21 mouse cellular contexts compared by ENCODE assay signal in the genomic region with DNA sequence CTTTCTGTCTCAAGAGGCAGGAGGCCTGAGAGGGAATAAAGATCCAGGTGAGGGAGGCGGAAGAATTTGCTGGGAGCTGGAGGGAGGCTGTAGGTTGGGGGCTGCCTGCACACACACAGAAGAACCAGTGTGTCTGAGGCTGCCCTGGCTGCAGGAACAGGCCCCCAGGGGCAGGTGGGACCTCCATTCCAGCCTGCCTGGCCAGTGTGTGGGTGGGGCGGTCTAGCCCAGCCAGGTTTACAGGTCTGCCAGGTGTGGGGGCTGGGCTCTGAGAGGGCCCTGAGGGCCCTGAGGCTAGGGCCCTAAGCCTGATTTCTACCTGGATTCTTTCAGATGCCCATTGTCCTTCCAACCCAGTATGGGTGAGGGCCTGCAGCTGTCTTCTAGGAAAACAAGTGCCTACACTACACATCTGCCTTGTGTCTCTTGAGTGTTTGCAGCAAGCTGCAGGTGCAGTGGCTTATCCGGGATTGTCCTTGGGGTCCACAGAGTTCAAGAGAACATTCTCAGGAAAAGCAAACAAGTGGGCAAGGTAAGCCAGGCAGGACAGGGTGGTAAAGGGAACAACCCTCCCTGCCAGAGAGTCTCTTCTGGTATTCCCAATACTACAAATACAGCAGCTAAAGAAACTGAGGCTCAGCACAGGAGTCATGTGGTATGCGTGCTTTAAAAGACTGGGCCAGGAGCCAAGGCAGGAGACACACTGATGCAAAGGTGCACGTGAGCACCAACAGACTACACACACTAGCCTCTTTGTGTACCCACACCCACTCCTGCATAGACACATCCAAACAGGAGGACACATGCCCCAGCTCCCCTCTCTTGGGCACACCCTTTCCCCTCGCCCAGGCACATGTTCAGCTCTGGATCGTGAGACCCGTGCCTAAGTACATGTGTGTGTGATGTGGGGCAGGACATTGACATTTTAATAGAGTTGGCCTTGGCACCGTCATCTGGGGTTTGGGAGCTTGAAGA. TPM values are rescaled to one million over a fixed set of nuclear protein-coding genes. Genes with fewer than 3 reads are reported as not detected.
DNase-seq lines count a peak whose midpoint lies in the region; ATAC-seq lines count a peak whose summit lies in the region.
"Had no signal": no experiment of that assay in that cellular context is flagged by ENCODE, and none has a peak within 500 bp of the region (broad histone marks: within the 10 kb centered on the region; RNA-seq: fewer than 3 reads in every experiment).

No protein-coding gene starts in this region.

- no peaks in the 10 kb centered on the region for H3K9me3 ChIP-seq in liver, embryonic 16.5 days (replicated peaks; ENCODE audit: control insufficient read depth, low read length)
- no peaks in the 10 kb centered on the region for H3K9me3 ChIP-seq in liver, embryonic 11.5 days (ENCODE audit: control insufficient read depth, low read length)
- H3K9me3 ChIP-seq in embryonic facial prominence, embryonic 11.5 days (replicated peaks; ENCODE audit: control insufficient read depth, low read length), result no peaks in the 10 kb centered on the region
- H3K9me3 ChIP-seq in limb, embryonic 13.5 days, result no peaks in the 10 kb centered on the region
- H3K9me3 ChIP-seq: forebrain, embryonic 10.5 days; neural tube, embryonic 13.5 days had no signal

- no peak overlapping the region for H3K4me2 ChIP-seq in liver, embryonic 16.5 days (ENCODE audit: low read depth, low read length)
- no peak overlapping the region for H3K4me2 ChIP-seq in liver, embryonic 11.5 days
- no peak overlapping the region for H3K4me2 ChIP-seq in embryonic facial prominence, embryonic 11.5 days (ENCODE audit: low read depth, low read length)
- 0 out of 2 replicates have a peak overlapping the region, but pooled peaks have one; percentile 2 for H3K4me2 ChIP-seq in limb, embryonic 13.5 days (replicated peaks)
- H3K4me2 ChIP-seq: hindbrain, embryonic 14.5 days; neural tube, embryonic 13.5 days had no signal

- no peak overlapping the region for H3K9ac ChIP-seq in liver, embryonic 16.5 days (ENCODE audit: low read depth, low read length)
- H3K9ac ChIP-seq in liver, embryonic 11.5 days (ENCODE audit: low read depth, low read length), result no peak overlapping the region
- no peak overlapping the region; the same call in 1 of the 2 replicates for H3K9ac ChIP-seq in embryonic facial prominence, embryonic 11.5 days (replicated peaks; ENCODE audit: low read length)
- no peak overlapping the region for H3K9ac ChIP-seq in limb, embryonic 13.5 days
- H3K9ac ChIP-seq: hindbrain, embryonic 14.5 days; neural tube, embryonic 13.5 days had no signal

- ATAC-seq in liver, embryonic 16.5 days (ENCODE audit: low read depth), result 0 out of 2 replicates have a peak, but pooled peaks have one; percentile 16
- no peak for ATAC-seq in liver, embryonic 11.5 days (replicated peaks; ENCODE audit: low FRiP score)
- 0 out of 2 replicates have a peak, but pooled peaks have one; percentile 15 for ATAC-seq in embryonic facial prominence, embryonic 11.5 days (replicated peaks; ENCODE audit: insufficient number of reproducible peaks, low FRiP score, low TSS enrichment, low read depth)
- peak; percentile 30; the same call in 1 of the 2 replicates for ATAC-seq in limb, embryonic 13.5 days (ENCODE audit: low FRiP score, low read depth)
- ATAC-seq: CD4-positive, CD25-positive, alpha-beta regulatory T cell, adult 4 months; Patski had no signal

- H3K36me3 ChIP-seq in liver, embryonic 16.5 days (ENCODE audit: control insufficient read depth, insufficient read depth), result no peaks in the 10 kb centered on the region
- no peaks in the 10 kb centered on the region for H3K36me3 ChIP-seq in liver, embryonic 11.5 days (ENCODE audit: control insufficient read depth, insufficient read depth, low read length)
- H3K36me3 ChIP-seq in embryonic facial prominence, embryonic 11.5 days (replicated peaks; ENCODE audit: control insufficient read depth, insufficient read depth, low read depth, low read length), result no peaks in the 10 kb centered on the region
- no peaks in the 10 kb centered on the region for H3K36me3 ChIP-seq in limb, embryonic 13.5 days
- H3K36me3 ChIP-seq: forebrain, embryonic 10.5 days; neural tube, embryonic 13.5 days had no signal

- no peak overlapping the region for H3K27ac ChIP-seq in liver, embryonic 16.5 days (ENCODE audit: low read length)
- no peak overlapping the region for H3K27ac ChIP-seq in liver, embryonic 11.5 days (ENCODE audit: low read depth, low read length)
- no peak overlapping the region for H3K27ac ChIP-seq in embryonic facial prominence, embryonic 11.5 days (replicated peaks; ENCODE audit: low read depth, low read length)
- peak overlapping the region; percentile 34; the same call in 1 of the 2 replicates for H3K27ac ChIP-seq in limb, embryonic 13.5 days
- H3K27ac ChIP-seq: forebrain, embryonic 10.5 days; hindbrain, embryonic 14.5 days; neural tube, embryonic 13.5 days had no signal

- H3K27me3 ChIP-seq in liver, embryonic 16.5 days (ENCODE audit: control insufficient read depth, insufficient read depth, low read depth, low read length), result no peaks in the 10 kb centered on the region
- no peaks in the 10 kb centered on the region for H3K27me3 ChIP-seq in liver, embryonic 11.5 days (replicated peaks; ENCODE audit: control insufficient read depth, insufficient read depth, low read length)
- H3K27me3 ChIP-seq in embryonic facial prominence, embryonic 11.5 days (ENCODE audit: control insufficient read depth, insufficient read depth, low read length), result no peaks in the 10 kb centered on the region
- no peaks in the 10 kb centered on the region for H3K27me3 ChIP-seq in limb, embryonic 13.5 days
- H3K27me3 ChIP-seq: neural tube, embryonic 13.5 days; Patski had no signal

- H3K4me1 ChIP-seq in liver, embryonic 16.5 days (ENCODE audit: control insufficient read depth, low read depth, low read length), result no peaks in the 10 kb centered on the region
- H3K4me1 ChIP-seq in liver, embryonic 11.5 days (replicated peaks; ENCODE audit: control insufficient read depth, insufficient read depth, low read length), result no peaks in the 10 kb centered on the region; the same call in 1 of the 2 replicates
- no peaks in the 10 kb centered on the region for H3K4me1 ChIP-seq in embryonic facial prominence, embryonic 11.5 days (ENCODE audit: control insufficient read depth, insufficient read depth, low read length)
- peaks cover 11% of the 10 kb centered on the region for H3K4me1 ChIP-seq in limb, embryonic 13.5 days
- H3K4me1 ChIP-seq: forebrain, embryonic 10.5 days; neural tube, embryonic 13.5 days had no signal

- no peak overlapping the region for H3K4me3 ChIP-seq in liver, embryonic 16.5 days (ENCODE audit: low read depth, low read length)
- no peak overlapping the region for H3K4me3 ChIP-seq in liver, embryonic 11.5 days (ENCODE audit: low read depth, low read length)
- no peak overlapping the region for H3K4me3 ChIP-seq in embryonic facial prominence, embryonic 11.5 days (ENCODE audit: low read depth, low read length)
- H3K4me3 ChIP-seq in limb, embryonic 13.5 days, result no peak overlapping the region
- H3K4me3 ChIP-seq: forebrain, embryonic 10.5 days; neural tube, embryonic 13.5 days had no signal

- DNase-seq in liver, embryonic 11.5 days (ENCODE audit: low spot score), result no peak
- peak; percentile 50 for DNase-seq in ES-CJ7 (ENCODE audit: low read depth, low spot score)
- DNase-seq in embryonic facial prominence, embryonic 11.5 days (ENCODE audit: low spot score), result no peak
- no peak for DNase-seq in cerebellum, adult 9-10 months
- no peak for DNase-seq in heart, postnatal 36 days
- DNase-seq in adrenal gland, postnatal 25 days, result no peak
- DNase-seq: adrenal gland, adult 2 months; cerebellum, adult 2 months; embryo, embryonic 11 days; kidney, postnatal 25 days; layer of hippocampus, postnatal 36 days; thymus, adult 18-20 months had no signal

- intact Hi-C loops in heart, postnatal 36 days (cut with DNase I), result no loop called here

- WGBS in liver, embryonic 16.5 days (ENCODE audit: insufficient replicate concordance), result 70% methylated on average over 9 of the region's 9 CpGs
- 74% methylated on average over 9 of the region's 9 CpGs for WGBS in liver, embryonic 11.5 days
- 70% methylated on average over 9 of the region's 9 CpGs for WGBS in embryonic facial prominence, embryonic 11.5 days
- WGBS in limb, embryonic 13.5 days, result 61% methylated on average over 9 of the region's 9 CpGs

RNA-seq across cellular contexts. Expression of a gene that starts 7.4 kb away (rescaled TPM):
- 1.4 and 2.6 TPM in 2 replicates for polyA plus RNA-seq in liver, embryonic 16.5 days (2015; fragmentation: Nextera tagmentation; extraction: Ambion mirVana)
- polyA plus RNA-seq in liver, embryonic 11.5 days (2014; fragmentation: Nextera tagmentation; extraction: Ambion mirVana), result 3.5 and 3.9 TPM in 2 replicates
- polyA plus RNA-seq in embryonic facial prominence, embryonic 11.5 days (2014; fragmentation: Nextera tagmentation; extraction: Ambion mirVana), result 5.1 and 8.9 TPM in 2 replicates
- polyA plus RNA-seq in limb, embryonic 13.5 days (2015; fragmentation: Nextera tagmentation; extraction: Ambion mirVana), result 6.6 and 7.2 TPM in 2 replicates
- 1 to 10 TPM; 1.1 to 1.4 TPM for total RNA-seq in heart, postnatal 36 days (2021)
- 7.0 and 10.0 TPM in 2 replicates for total RNA-seq in adrenal gland, postnatal 25 days (2021)
- polyA plus RNA-seq: CD4-positive, CD25-positive, alpha-beta regulatory T cell, adult 4 months had no signal

RNA-seq across cellular contexts. Expression of a gene that starts 11.9 kb away (rescaled TPM):
- 3.1 and 4.8 TPM in 2 replicates for polyA plus RNA-seq in liver, embryonic 16.5 days (2015; fragmentation: Nextera tagmentation; extraction: Ambion mirVana)
- polyA plus RNA-seq in liver, embryonic 11.5 days (2014; fragmentation: Nextera tagmentation; extraction: Ambion mirVana), result 3.0 and 4.9 TPM in 2 replicates
- polyA plus RNA-seq in embryonic facial prominence, embryonic 11.5 days (2014; fragmentation: Nextera tagmentation; extraction: Ambion mirVana), result 2.5 and 5.4 TPM in 2 replicates
- polyA plus RNA-seq in limb, embryonic 13.5 days (2015; fragmentation: Nextera tagmentation; extraction: Ambion mirVana), result 0.65 and 0.79 TPM in 2 replicates
- not detected for total RNA-seq in heart, postnatal 36 days (2021)
- total RNA-seq in adrenal gland, postnatal 25 days (2021), result not detected in 2 replicates
- total RNA-seq: adrenal gland, adult 2 months; granulocyte monocyte progenitor cell, adult 5-6 weeks; layer of hippocampus, postnatal 36 days had no signal
- polyA plus RNA-seq: adrenal gland, adult 2 months had no signal

RNA-seq across cellular contexts. Expression of a gene that starts 41.4 kb away (rescaled TPM):
- 25.4 and 25.7 TPM in 2 replicates for polyA plus RNA-seq in liver, embryonic 16.5 days (2015; fragmentation: Nextera tagmentation; extraction: Ambion mirVana)
- 60.5 and 66.8 TPM in 2 replicates for polyA plus RNA-seq in liver, embryonic 11.5 days (2014; fragmentation: Nextera tagmentation; extraction: Ambion mirVana)
- 61.4 and 61.6 TPM in 2 replicates for polyA plus RNA-seq in embryonic facial prominence, embryonic 11.5 days (2014; fragmentation: Nextera tagmentation; extraction: Ambion mirVana)
- 60.9 and 61.1 TPM in 2 replicates for polyA plus RNA-seq in limb, embryonic 13.5 days (2015; fragmentation: Nextera tagmentation; extraction: Ambion mirVana)
- total RNA-seq in heart, postnatal 36 days (2021), result 10 to 100 TPM; 17.1 to 17.5 TPM
- total RNA-seq in adrenal gland, postnatal 25 days (2021), result 34.8 and 40.9 TPM in 2 replicates

RNA-seq across cellular contexts. Expression of a gene that starts 41.7 kb away (rescaled TPM):
- 76.2 and 80.9 TPM in 2 replicates for polyA plus RNA-seq in liver, embryonic 16.5 days (2015; fragmentation: Nextera tagmentation; extraction: Ambion mirVana)
- 102 and 111 TPM in 2 replicates for polyA plus RNA-seq in liver, embryonic 11.5 days (2014; fragmentation: Nextera tagmentation; extraction: Ambion mirVana)
- polyA plus RNA-seq in embryonic facial prominence, embryonic 11.5 days (2014; fragmentation: Nextera tagmentation; extraction: Ambion mirVana), result 73.5 and 84.1 TPM in 2 replicates
- 97.7 and 99.1 TPM in 2 replicates for polyA plus RNA-seq in limb, embryonic 13.5 days (2015; fragmentation: Nextera tagmentation; extraction: Ambion mirVana)
- 10 to 100 TPM; 77.5 to 81.7 TPM for total RNA-seq in heart, postnatal 36 days (2021)
- total RNA-seq in adrenal gland, postnatal 25 days (2021), result 90.3 and 117 TPM in 2 replicates

RNA-seq across cellular contexts. Expression of a gene that starts 45.7 kb away (rescaled TPM):
- polyA plus RNA-seq in liver, embryonic 16.5 days (2015; fragmentation: Nextera tagmentation; extraction: Ambion mirVana), result 0.07 TPM in 1 of 2 replicates, not detected in the other
- 0.40 TPM in 1 of 2 replicates, not detected in the other for polyA plus RNA-seq in liver, embryonic 11.5 days (2014; fragmentation: Nextera tagmentation; extraction: Ambion mirVana)
- 1.5 and 2.2 TPM in 2 replicates for polyA plus RNA-seq in embryonic facial prominence, embryonic 11.5 days (2014; fragmentation: Nextera tagmentation; extraction: Ambion mirVana)
- polyA plus RNA-seq in limb, embryonic 13.5 days (2015; fragmentation: Nextera tagmentation; extraction: Ambion mirVana), result 0.33 TPM in 1 of 2 replicates, not detected in the other
- total RNA-seq in heart, postnatal 36 days (2021), result not detected
- not detected in 2 replicates for total RNA-seq in adrenal gland, postnatal 25 days (2021)
- total RNA-seq: adrenal gland, adult 2 months; granulocyte monocyte progenitor cell, adult 5-6 weeks had no signal
- polyA plus RNA-seq: adrenal gland, adult 2 months; CD4-positive, CD25-positive, alpha-beta regulatory T cell, adult 4 months; neural tube, embryonic 13.5 days; Patski; small intestine, adult 2 months had no signal
